In genomic region chr11:4482641-4483040, GRCm38 (mm10) we compare ENCODE assay signal across 27 mouse cellular contexts. TPM values are rescaled to one million over a fixed set of nuclear protein-coding genes. Genes with fewer than 3 reads are reported as not detected.
A peak's percentile ranks its signal among the peaks of the same experiment; 100 is the strongest.
DNase-seq lines count a peak whose midpoint lies in the region; ATAC-seq and TF ChIP-seq lines count a peak whose summit lies in the region.
"Had no signal": no experiment of that assay in that cellular context is flagged by ENCODE, and none has a peak within 500 bp of the region (broad histone marks: within the 10 kb centered on the region; RNA-seq: fewer than 3 reads in every experiment).

No protein-coding gene starts in this region.

- no peak for TF ChIP-seq CTCF in liver, postnatal 0 days (IDR thresholded peaks at IDR 0.05; ENCODE audit: low read depth)

- H3K36me3 ChIP-seq in kidney, embryonic 15.5 days = peaks cover 85% of the 10 kb centered on the region
- peaks cover 81% of the 10 kb centered on the region for H3K36me3 ChIP-seq in kidney, embryonic 14.5 days (ENCODE audit: control insufficient read depth, insufficient read depth, low read length)
- peaks cover 97% of the 10 kb centered on the region for H3K36me3 ChIP-seq in liver, embryonic 13.5 days
- peaks cover 86% of the 10 kb centered on the region for H3K36me3 ChIP-seq in liver, postnatal 0 days (replicated peaks; ENCODE audit: insufficient read depth, low read length)

- peak; percentile 73 for DNase-seq in kidney, adult 11 months
- DNase-seq in kidney, adult 9 months = peak; percentile 62
- DNase-seq in liver, embryonic 13.5 days = no peak
- DNase-seq in liver, postnatal 0 days = no peak
- peak; percentile 37 to 62 for DNase-seq in kidney, postnatal 36 days
- DNase-seq in testis, postnatal 10 days (ENCODE audit: low spot score) = no peak
- DNase-seq: adrenal gland, postnatal 10 days; adrenal gland, postnatal 36 days; B cell, adult 2 months; cerebellum, adult 11 months; cerebellum, adult 2 months; cerebellum, adult 9-11 months; forebrain, postnatal 0 days; gastrocnemius, adult 2 months; gastrocnemius, postnatal 14 days; heart, adult 11 months had no signal

- no peaks in the 10 kb centered on the region for H3K4me1 ChIP-seq in kidney, embryonic 15.5 days
- H3K4me1 ChIP-seq in kidney, embryonic 14.5 days (ENCODE audit: control insufficient read depth, insufficient read depth, low read length) = no peaks in the 10 kb centered on the region
- H3K4me1 ChIP-seq in liver, embryonic 13.5 days (replicated peaks) = peaks cover 25% of the 10 kb centered on the region
- no peaks in the 10 kb centered on the region for H3K4me1 ChIP-seq in liver, postnatal 0 days (ENCODE audit: insufficient read depth)
- H3K4me1 ChIP-seq: embryonic facial prominence, embryonic 12.5 days; hindbrain, embryonic 12.5 days had no signal

- no peaks in the 10 kb centered on the region for H3K27me3 ChIP-seq in kidney, embryonic 15.5 days
- H3K27me3 ChIP-seq in kidney, embryonic 14.5 days (ENCODE audit: control insufficient read depth, insufficient read depth, low read length) = no peaks in the 10 kb centered on the region
- no peaks in the 10 kb centered on the region for H3K27me3 ChIP-seq in liver, embryonic 13.5 days
- no peaks in the 10 kb centered on the region for H3K27me3 ChIP-seq in liver, postnatal 0 days (ENCODE audit: insufficient read depth, low read length)
- H3K27me3 ChIP-seq: CH12.LX; embryonic facial prominence, embryonic 12.5 days; embryonic facial prominence, embryonic 15.5 days; hindbrain, embryonic 12.5 days; Patski had no signal

- no peak for TF ChIP-seq EP300 in liver, postnatal 0 days (IDR thresholded peaks at IDR 0.05; ENCODE audit: low read depth)

- ATAC-seq in kidney, embryonic 15.5 days (replicated peaks; ENCODE audit: low FRiP score) = no peak
- ATAC-seq in kidney, embryonic 14.5 days (ENCODE audit: low FRiP score, low TSS enrichment) = no peak
- ATAC-seq in liver, embryonic 13.5 days (ENCODE audit: low read depth) = no peak
- ATAC-seq in liver, postnatal 0 days = no peak
- ATAC-seq: forebrain, embryonic 14.5 days; forebrain, postnatal 0 days; Patski had no signal

- H3K9me3 ChIP-seq in kidney, embryonic 15.5 days (replicated peaks) = no peaks in the 10 kb centered on the region
- no peaks in the 10 kb centered on the region for H3K9me3 ChIP-seq in kidney, embryonic 14.5 days (ENCODE audit: control insufficient read depth, low read length)
- H3K9me3 ChIP-seq in liver, embryonic 13.5 days (replicated peaks) = no peaks in the 10 kb centered on the region
- no peaks in the 10 kb centered on the region for H3K9me3 ChIP-seq in liver, postnatal 0 days (ENCODE audit: low read length)
- H3K9me3 ChIP-seq: embryonic facial prominence, embryonic 12.5 days; embryonic facial prominence, embryonic 15.5 days; G1E; hindbrain, embryonic 12.5 days had no signal

- no peak overlapping the region for H3K4me2 ChIP-seq in kidney, embryonic 15.5 days
- H3K4me2 ChIP-seq in kidney, embryonic 14.5 days (replicated peaks; ENCODE audit: low read depth, low read length) = no peak overlapping the region
- no peak overlapping the region for H3K4me2 ChIP-seq in liver, embryonic 13.5 days
- no peak overlapping the region for H3K4me2 ChIP-seq in liver, postnatal 0 days (ENCODE audit: low read depth, low read length)
- H3K4me2 ChIP-seq: embryonic facial prominence, embryonic 12.5 days; embryonic facial prominence, embryonic 15.5 days; heart, embryonic 11.5 days; hindbrain, embryonic 12.5 days had no signal

- H3K4me3 ChIP-seq in kidney, embryonic 15.5 days (replicated peaks) = no peak overlapping the region
- no peak overlapping the region for H3K4me3 ChIP-seq in kidney, embryonic 14.5 days (ENCODE audit: low read length)
- no peak overlapping the region for H3K4me3 ChIP-seq in liver, embryonic 13.5 days (replicated peaks)
- H3K4me3 ChIP-seq in liver, postnatal 0 days (ENCODE audit: low read depth, low read length) = no peak overlapping the region
- H3K4me3 ChIP-seq: embryonic facial prominence, embryonic 12.5 days; embryonic facial prominence, embryonic 15.5 days; gastrocnemius, adult 2 months; hindbrain, embryonic 12.5 days had no signal

- 75% methylated on average over 5 of the region's 5 CpGs for WGBS in kidney, embryonic 15.5 days
- 68% methylated on average over 5 of the region's 5 CpGs for WGBS in kidney, embryonic 14.5 days
- 83% methylated on average over 5 of the region's 5 CpGs for WGBS in liver, embryonic 13.5 days (ENCODE audit: insufficient replicate concordance)
- WGBS in liver, postnatal 0 days (ENCODE audit: insufficient replicate concordance) = 85% methylated on average over 5 of the region's 5 CpGs

- no peak overlapping the region for H3K9ac ChIP-seq in kidney, embryonic 15.5 days
- no peak overlapping the region for H3K9ac ChIP-seq in kidney, embryonic 14.5 days (ENCODE audit: low read depth, low read length)
- no peak overlapping the region for H3K9ac ChIP-seq in liver, embryonic 13.5 days
- H3K9ac ChIP-seq in liver, postnatal 0 days (replicated peaks) = no peak overlapping the region
- H3K9ac ChIP-seq: embryonic facial prominence, embryonic 12.5 days; embryonic facial prominence, embryonic 15.5 days; forebrain, postnatal 0 days; hindbrain, embryonic 12.5 days had no signal

- no peak overlapping the region for H3K27ac ChIP-seq in kidney, embryonic 15.5 days
- no peak overlapping the region for H3K27ac ChIP-seq in kidney, embryonic 14.5 days (ENCODE audit: low read depth, low read length)
- peak overlapping the region; percentile 6; the same call in 1 of the 2 replicates for H3K27ac ChIP-seq in liver, embryonic 13.5 days
- H3K27ac ChIP-seq in liver, postnatal 0 days (ENCODE audit: low read depth) = no peak overlapping the region
- H3K27ac ChIP-seq: embryonic facial prominence, embryonic 12.5 days; embryonic facial prominence, embryonic 15.5 days; gastrocnemius, adult 2 months; hindbrain, embryonic 12.5 days had no signal

RNA-seq across cellular contexts. Expression of gene Hormad2, which starts 41.7 kb away (rescaled TPM):
- 0.09 and 0.53 TPM in 2 replicates for polyA plus RNA-seq in kidney, embryonic 15.5 days (2015; fragmentation: Nextera tagmentation; extraction: Ambion mirVana)
- polyA plus RNA-seq in kidney, embryonic 14.5 days (2014; fragmentation: Nextera tagmentation; extraction: Ambion mirVana) = 0.16 and 0.21 TPM in 2 replicates
- polyA plus RNA-seq in liver, embryonic 13.5 days (2015; fragmentation: Nextera tagmentation; extraction: Ambion mirVana) = 0.68 and 0.90 TPM in 2 replicates
- 0.24 and 0.29 TPM in 2 replicates for polyA plus RNA-seq in liver, postnatal 0 days (2015; fragmentation: Nextera tagmentation; extraction: Ambion mirVana)
- polyA plus RNA-seq: forebrain, postnatal 0 days; heart, postnatal 0 days; Patski had no signal

Comparison
In these comparisons a context has a peak if more than half of its experiments do, and no peak if none do; other contexts are left out.
1. DNase-seq: peak in kidney, adult 11 months (single experiment), kidney, adult 9 months (single experiment) and kidney, postnatal 36 days (2 of 2); none in liver, embryonic 13.5 days (single experiment), liver, postnatal 0 days (single experiment) and testis, postnatal 10 days (single experiment).